Mouse (Mus musculus) heart, embryonic 14.5 days (tissue): ENCODE measurements at regions not wholly inside any gene's neighbourhood (a gene's known extent, or its start where the extent isn't known, plus 50 kb on each side); places are given as distances from the start of the nearest gene placed in this dataset.
A peak's percentile ranks its signal among the peaks of the same experiment; 100 is the strongest.

ENCODE experiments used
- ATAC-seq: fragments of 200-750 bp; cut with Nextera tagmentation; 2 replicates; pipeline ENCODE4 v1.8.0; 2017; ENCODE audit warnings: low read depth, moderate TSS enrichment; ENCODE audit not compliant: insufficient number of reproducible peaks, insufficient read depth, low FRiP score
- H3K27ac ChIP-seq, 2 experiments: fragments of 200-500 bp in 1 of 2; fragments of 300-500 bp in 1 of 2; sonication (generic) in 1 of 2; replicated peaks in 1 of 2; 2 replicates each; pipeline ENCODE4 v1.5.1; 2012 to 2014; ENCODE audit warnings: low read depth in 2 of 2, low read length in 2 of 2, control low read depth in 1 of 2, mild to moderate bottlenecking in 1 of 2, mixed read lengths in 1 of 2; ENCODE audit not compliant: control insufficient read depth in 1 of 2, insufficient read depth in 1 of 2
- H3K27me3 ChIP-seq: fragments of 300-500 bp; sonication (generic); 2 replicates; pipeline ENCODE4 v1.6.1; 2014; ENCODE audit warnings: mild to moderate bottlenecking, low read length, control low read depth; ENCODE audit not compliant: control insufficient read depth, insufficient read depth
- H3K36me3 ChIP-seq: fragments of 300-500 bp; sonication (generic); 2 replicates; pipeline ENCODE4 v1.6.1; 2014; ENCODE audit warnings: mild to moderate bottlenecking, control low read depth, low read length, mixed read lengths; ENCODE audit not compliant: control insufficient read depth, insufficient read depth
- H3K4me1 ChIP-seq, 2 experiments: fragments of 200-500 bp in 1 of 2; fragments of 300-500 bp in 1 of 2; sonication (generic) in 1 of 2; 2 replicates each; pipeline ENCODE4 v1.6.1; 2012 to 2014; ENCODE audit warnings: low read length in 2 of 2, control low read depth in 1 of 2, mixed read lengths in 1 of 2; ENCODE audit not compliant: control insufficient read depth in 2 of 2, insufficient read depth in 2 of 2
- H3K4me2 ChIP-seq: fragments of 300-500 bp; sonication (generic); 2 replicates; pipeline ENCODE4 v1.6.1; 2014; ENCODE audit warnings: mild to moderate bottlenecking, low read length
- H3K4me3 ChIP-seq, 2 experiments: fragments of 200-500 bp in 1 of 2; fragments of 300-500 bp in 1 of 2; sonication (generic) in 1 of 2; 2 replicates each; pipeline ENCODE4 v1.5.1; 2012 to 2014; ENCODE audit warnings: low read length in 2 of 2, mild to moderate bottlenecking in 2 of 2, control low read depth in 1 of 2, low read depth in 1 of 2, moderate library complexity in 1 of 2; ENCODE audit not compliant: control insufficient read depth in 1 of 2, insufficient read depth in 1 of 2
- H3K9ac ChIP-seq: fragments of 300-500 bp; sonication (generic); 2 replicates; pipeline ENCODE4 v1.6.1; 2014; ENCODE audit warnings: mild to moderate bottlenecking, low read length
- H3K9me3 ChIP-seq: fragments of 300-500 bp; sonication (generic); 2 replicates; pipeline ENCODE4 v1.6.1; 2016; ENCODE audit warnings: low read length, control low read depth; ENCODE audit not compliant: control insufficient read depth
- WGBS: fragments of 180-500 bp; shearing (Covaris S2); extraction: QIAGEN DNeasy Blood & Tissue Kit; methylation state at CpG from one replicate; pipeline ENCODE4 v1.1.7; 2014; 5-methylcytosine and 5-hydroxymethylcytosine counted together

- H3K27me3 ChIP-seq, result no peaks in the 10 kb centered on the region
- no peaks in the 10 kb centered on the region for H3K36me3 ChIP-seq
- H3K9ac ChIP-seq, result no peak overlapping the region
- H3K4me2 ChIP-seq, result no peak overlapping the region
- peaks cover 0 to 9% of the 10 kb centered on the region in 2 experiments; a peak in 1 of 4 replicates for H3K4me1 ChIP-seq
- H3K9me3 ChIP-seq, result no peaks in the 10 kb centered on the region
- no peak overlapping the region for H3K4me3 ChIP-seq
- ATAC-seq, result no peak
- no peak overlapping the region for H3K27ac ChIP-seq
Measured at GRCm38 (mm10) chr10:100197673-100198072, 137.8 kb upstream of the Gm4301 start.

GRCm38 (mm10) chr10:100199090-100199690, 136.3 kb upstream of the Gm4301 start:
- peaks cover 0 to 9% of the 10 kb centered on the region in 2 experiments; a peak in 1 of 4 replicates for H3K4me1 ChIP-seq
- no peak overlapping the region for H3K4me2 ChIP-seq
- ATAC-seq, result no peak
- H3K9me3 ChIP-seq, result no peaks in the 10 kb centered on the region
- 48% methylated on average over 8 of the region's 8 CpGs for WGBS
- H3K4me3 ChIP-seq, result no peak overlapping the region
- no peak overlapping the region for H3K27ac ChIP-seq
- H3K36me3 ChIP-seq, result no peaks in the 10 kb centered on the region
- no peaks in the 10 kb centered on the region for H3K27me3 ChIP-seq
- no peak overlapping the region for H3K9ac ChIP-seq

GRCm38 (mm10) chr10:100200431-100200830, 135.0 kb upstream of the Gm4301 start:
- H3K36me3 ChIP-seq, result no peaks in the 10 kb centered on the region
- 13% methylated on average over 8 of the region's 8 CpGs for WGBS
- no peak for ATAC-seq
- no peaks in the 10 kb centered on the region for H3K27me3 ChIP-seq
- peaks cover 0 to 9% of the 10 kb centered on the region in 2 experiments; a peak in 1 of 4 replicates for H3K4me1 ChIP-seq
- H3K4me3 ChIP-seq, result no peak overlapping the region
- no peak overlapping the region for H3K27ac ChIP-seq
- no peak overlapping the region for H3K9ac ChIP-seq
- H3K4me2 ChIP-seq, result peak overlapping the region; percentile 42
- H3K9me3 ChIP-seq, result no peaks in the 10 kb centered on the region

GRCm38 (mm10) chr10:100206617-100207530, 128.6 kb upstream of the Gm4301 start:
- H3K27me3 ChIP-seq, result no peaks in the 10 kb centered on the region
- WGBS, result 86% methylated on average over 10 of the region's 10 CpGs
- H3K27ac ChIP-seq, result no peak overlapping the region
- H3K36me3 ChIP-seq, result no peaks in the 10 kb centered on the region
- H3K4me2 ChIP-seq, result no peak overlapping the region
- no peak overlapping the region for H3K4me3 ChIP-seq
- H3K9me3 ChIP-seq, result no peaks in the 10 kb centered on the region
- H3K4me1 ChIP-seq, result no peaks in the 10 kb centered on the region
- H3K9ac ChIP-seq, result no peak overlapping the region
- no peak for ATAC-seq

- Histone ChIP-seq H3K4me2 (no peak overlapping the region), H3K27me3 (no peaks in the 10 kb centered on the region), H3K27ac (no peak overlapping the region), H3K9ac (no peak overlapping the region), H3K4me3 (no peak overlapping the region), H3K9me3 (no peaks in the 10 kb centered on the region), H3K4me1 (no peaks in the 10 kb centered on the region), H3K36me3 (no peaks in the 10 kb centered on the region)
- 84% methylated on average over 7 of the region's 7 CpGs for WGBS
- ATAC-seq, result no peak
Measured at GRCm38 (mm10) chr10:100210684-100211083, 124.8 kb upstream of the Gm4301 start.

GRCm38 (mm10) chr10:100224459-100225097, 110.9 kb upstream of the Gm4301 start:
- no peak for ATAC-seq
- Histone ChIP-seq H3K27ac (no peak overlapping the region), H3K36me3 (no peaks in the 10 kb centered on the region), H3K27me3 (no peaks in the 10 kb centered on the region), H3K9me3 (no peaks in the 10 kb centered on the region), H3K4me2 (no peak overlapping the region), H3K9ac (no peak overlapping the region), H3K4me3 (no peak overlapping the region), H3K4me1 (no peaks in the 10 kb centered on the region)
- 83% methylated on average over 3 of the region's 3 CpGs for WGBS

GRCm38 (mm10) chr10:100259235-100259900, 76.1 kb upstream of the Gm4301 start:
- H3K36me3 ChIP-seq, result no peaks in the 10 kb centered on the region
- 67% methylated on average over 4 of the region's 4 CpGs for WGBS
- no peak overlapping the region for H3K9ac ChIP-seq
- H3K9me3 ChIP-seq, result no peaks in the 10 kb centered on the region
- no peak overlapping the region for H3K4me3 ChIP-seq
- no peak overlapping the region for H3K27ac ChIP-seq
- no peaks in the 10 kb centered on the region for H3K27me3 ChIP-seq
- H3K4me2 ChIP-seq, result no peak overlapping the region
- no peak for ATAC-seq
- no peaks in the 10 kb centered on the region for H3K4me1 ChIP-seq
